Mouse (Mus musculus): ENCODE measurements around the gene Mettl22.

Mettl22 gene

GRCm38 (mm10) chr16:8512830-8513229 is 42.2 kb downstream of the Mettl22 start:
- no peak for DNase-seq (ENCODE audit: low spot score)

GRCm38 (mm10) chr16:8513236-8513906 is 42.8 kb downstream of the Mettl22 start, which contains the start of gene Abat:
Gene Abat, plus strand, starts transcription at chr16:8513429.
- peak; percentile 96 for DNase-seq (ENCODE audit: low spot score)

GRCm38 (mm10) chr16:8514180-8514579 is 43.6 kb downstream of the Mettl22 start:
- DNase-seq (ENCODE audit: low spot score), result peak; percentile 66

- no peak for DNase-seq (ENCODE audit: low spot score)
Observed at GRCm38 (mm10) chr16:8520525-8520924, 49.9 kb downstream of the Mettl22 start.

GRCm38 (mm10) chr16:8521322-8521721 is 50.7 kb downstream of the Mettl22 start:
- no peak for DNase-seq (ENCODE audit: low spot score)

GRCm38 (mm10) chr16:8523480-8524144 is 53.0 kb downstream of the Mettl22 start:
- DNase-seq (ENCODE audit: low spot score), result peak; percentile 68

GRCm38 (mm10) chr16:8524163-8524847 is 53.7 kb downstream of the Mettl22 start:
- DNase-seq (ENCODE audit: low spot score), result no peak

GRCm38 (mm10) chr16:8525293-8525692 is 54.7 kb downstream of the Mettl22 start:
- no peak for DNase-seq (ENCODE audit: low spot score)

- DNase-seq (ENCODE audit: low spot score), result no peak
Observed at GRCm38 (mm10) chr16:8525877-8526276, 55.3 kb downstream of the Mettl22 start.

- no peak for DNase-seq (ENCODE audit: low spot score)
Observed at GRCm38 (mm10) chr16:8529389-8529788, 58.8 kb downstream of the Mettl22 start.

GRCm38 (mm10) chr16:8530018-8530417 is 59.4 kb downstream of the Mettl22 start:
- peak; percentile 75 for DNase-seq (ENCODE audit: low spot score)

- no peak for DNase-seq (ENCODE audit: low spot score)
Observed at GRCm38 (mm10) chr16:8532461-8532860, 61.9 kb downstream of the Mettl22 start.

- DNase-seq (ENCODE audit: low spot score), result no peak
Observed at GRCm38 (mm10) chr16:8532894-8533293, 62.3 kb downstream of the Mettl22 start.

- no peak for DNase-seq (ENCODE audit: low spot score)
Observed at GRCm38 (mm10) chr16:8533477-8533876, 62.9 kb downstream of the Mettl22 start.

- DNase-seq (ENCODE audit: low spot score), result no peak
Observed at GRCm38 (mm10) chr16:8534466-8535200, 64.0 kb downstream of the Mettl22 start.

GRCm38 (mm10) chr16:8535411-8535810 is 64.8 kb downstream of the Mettl22 start:
- peak; percentile 71 for DNase-seq (ENCODE audit: low spot score)

GRCm38 (mm10) chr16:8539150-8539865 is 68.7 kb downstream of the Mettl22 start:
- peak; percentile 84 for DNase-seq (ENCODE audit: low spot score)

Measured in MN1 (cell line).